Mouse (Mus musculus) adrenal gland, postnatal 0 days (tissue): Measurements from ENCODE around the gene Baz2a. TPM values are rescaled to one million over a fixed set of nuclear protein-coding genes. Genes with fewer than 3 reads are reported as not detected.

Source experiments
- microRNA-seq: library from miRNA; unstranded; fragments of <30 nt; microRNA quantifications from one replicate; pipeline ENCODE4, GENCODE M21; 2016; ENCODE audit warnings: borderline replicate concordance; ENCODE audit not compliant: insufficient number of aligned reads
- polyA plus RNA-seq: library from polyadenylated mRNA; unstranded; fragments of >200 nt; fragmentation: Nextera tagmentation; extraction: Ambion mirVana; gene quantifications from 2 replicates; pipeline ENCODE4 v1.2.1, GENCODE M21; 2015

Gene Baz2a
- polyA plus RNA-seq = 7.6 and 11.3 TPM in 2 replicates

GRCm38 (mm10) chr10:128091564-128092505 is at the start of gene Baz2a:
Gene Baz2a (plus strand): TSS chr10:128091577.

GRCm38 (mm10) chr10:128058601-128059151 is 32.7 kb upstream of the Baz2a start, which contains the start of gene Ptges3:
Gene Ptges3 (plus strand): TSS chr10:128058954.

GRCm38 (mm10) chr10:128082880-128083421 is 8.4 kb upstream of the Baz2a start, which contains the start of gene Atp5b:
Gene Atp5b (plus strand): TSS chr10:128083273.

Small RNA genes within 50 kb of the gene (microRNA-seq; reads per million reads assigned to microRNA genes)
- gene Mir677 = 22.8 reads per million, percentile 26 among the genes with 10 or more reads in this experiment

Other genes with a start within 250 kb of the Baz2a start
- gene Rdh19, start 241.6 kb upstream of the Baz2a start, polyA plus RNA-seq = not detected in 2 replicates
- 0.09 and 0.11 TPM in 2 replicates for gene Rdh16f2, start 225.1 kb upstream of the Baz2a start, polyA plus RNA-seq
- gene Rdh7, start 202.8 kb upstream of the Baz2a start, polyA plus RNA-seq = 6.3 and 7.9 TPM in 2 replicates
- gene Sdr9c7, start 193.1 kb upstream of the Baz2a start, polyA plus RNA-seq = 0.06 and 0.44 TPM in 2 replicates
- 0.28 and 1.3 TPM in 2 replicates for gene Hsd17b6, start 84.0 kb upstream of the Baz2a start, polyA plus RNA-seq
- 30.2 and 33.2 TPM in 2 replicates for gene Prim1, start 76.4 kb upstream of the Baz2a start, polyA plus RNA-seq
- 713 and 807 TPM in 2 replicates for gene Naca, start 56.0 kb upstream of the Baz2a start, polyA plus RNA-seq
- 289 and 319 TPM in 2 replicates for gene Ptges3, start 32.6 kb upstream of the Baz2a start, polyA plus RNA-seq
- 1,494 and 2,088 TPM in 2 replicates for gene Atp5b, start 8.3 kb upstream of the Baz2a start, polyA plus RNA-seq
- gene Rbms2, start 88.7 kb downstream of the Baz2a start, polyA plus RNA-seq = 23.6 and 24.9 TPM in 2 replicates
- gene Gls2, start 102.9 kb downstream of the Baz2a start, polyA plus RNA-seq = 2.2 and 2.7 TPM in 2 replicates
- gene Spryd4, start 120.2 kb downstream of the Baz2a start, polyA plus RNA-seq = 23.9 and 27.8 TPM in 2 replicates
- not detected in 2 replicates for gene Mip, start 134.3 kb downstream of the Baz2a start, polyA plus RNA-seq
- gene Timeless, start 140.5 kb downstream of the Baz2a start, polyA plus RNA-seq = 14.5 and 19.1 TPM in 2 replicates
- gene Apon, start 162.5 kb downstream of the Baz2a start, polyA plus RNA-seq = 0.97 and 1.8 TPM in 2 replicates
- gene Apof, start 177.1 kb downstream of the Baz2a start, polyA plus RNA-seq = 60.4 and 84.4 TPM in 2 replicates
- 14.1 and 24.5 TPM in 2 replicates for gene Stat2, start 179.0 kb downstream of the Baz2a start, polyA plus RNA-seq
- 0.14 and 0.21 TPM in 2 replicates for gene Il23a, start 207.2 kb downstream of the Baz2a start, polyA plus RNA-seq
- 10.9 and 16.2 TPM in 2 replicates for gene Pan2, start 211.8 kb downstream of the Baz2a start, polyA plus RNA-seq
- 400 and 428 TPM in 2 replicates for gene Cnpy2, start 230.9 kb downstream of the Baz2a start, polyA plus RNA-seq
- 71.7 and 98.5 TPM in 2 replicates for gene Cs, start 246.2 kb downstream of the Baz2a start, polyA plus RNA-seq